In genomic region chr19:7240291-7240690, GRCm38 (mm10) we compare ENCODE assay signal across 8 mouse cellular contexts. TPM values are rescaled to one million over a fixed set of nuclear protein-coding genes. Genes with fewer than 3 reads are reported as not detected.
DNase-seq lines count a peak whose midpoint lies in the region; ATAC-seq and TF ChIP-seq lines count a peak whose summit lies in the region.

No protein-coding gene starts in this region.

- WGBS in heart, embryonic 13.5 days, result 2% methylated on average over 13 of the region's 13 CpGs
- 2% methylated on average over 13 of the region's 13 CpGs for WGBS in embryonic facial prominence, embryonic 15.5 days
- 5% methylated on average over 13 of the region's 13 CpGs for WGBS in limb, embryonic 12.5 days
- WGBS in neural tube, embryonic 15.5 days, result 1% methylated on average over 13 of the region's 13 CpGs

- peak overlapping the region; percentile 65 for H3K4me3 ChIP-seq in heart, embryonic 13.5 days
- H3K4me3 ChIP-seq in ES-E14 (ENCODE audit: insufficient read depth in 1 of 2, low read depth in 1 of 2, low read length in 2 of 2, poor library complexity in 1 of 2, severe bottlenecking in 1 of 2), result peak overlapping the region; percentile 78 to 93
- peak overlapping the region; percentile 85 for H3K4me3 ChIP-seq in embryonic facial prominence, embryonic 15.5 days (replicated peaks)
- peak overlapping the region; percentile 72 for H3K4me3 ChIP-seq in limb, embryonic 12.5 days (replicated peaks)
- peak overlapping the region; percentile 56 for H3K4me3 ChIP-seq in neural tube, embryonic 15.5 days (replicated peaks)

- H3K9ac ChIP-seq in heart, embryonic 13.5 days, result peak overlapping the region; percentile 96
- peak overlapping the region; percentile 96 for H3K9ac ChIP-seq in ES-E14 (ENCODE audit: insufficient read depth, low read depth, low read length, poor library complexity, severe bottlenecking)
- H3K9ac ChIP-seq in embryonic facial prominence, embryonic 15.5 days, result peak overlapping the region; percentile 83
- H3K9ac ChIP-seq in limb, embryonic 12.5 days (replicated peaks), result peak overlapping the region; percentile 80
- H3K9ac ChIP-seq in neural tube, embryonic 15.5 days (replicated peaks), result peak overlapping the region; percentile 73

- H3K36me3 ChIP-seq in heart, embryonic 13.5 days, result peaks cover 37% of the 10 kb centered on the region
- peaks cover 14% of the 10 kb centered on the region for H3K36me3 ChIP-seq in ES-E14 (ENCODE audit: control insufficient read depth, insufficient read depth, low read length, poor library complexity, severe bottlenecking)
- peaks cover 5% of the 10 kb centered on the region; the same call in 1 of the 2 replicates for H3K36me3 ChIP-seq in embryonic facial prominence, embryonic 15.5 days
- peaks cover 30% of the 10 kb centered on the region for H3K36me3 ChIP-seq in limb, embryonic 12.5 days
- no peaks in the 10 kb centered on the region for H3K36me3 ChIP-seq in neural tube, embryonic 15.5 days

- in situ Hi-C loops in ES-E14 (cut with MboI; ENCODE audit: low sequenced_read_pairs in 2 of 2, unreplicated experiment in 2 of 2), result no loop called here

- no peak for ATAC-seq in heart, embryonic 13.5 days (ENCODE audit: extremely low read depth, insufficient number of reproducible peaks, low FRiP score, low TSS enrichment)
- ATAC-seq in embryonic facial prominence, embryonic 15.5 days (ENCODE audit: insufficient number of reproducible peaks, low FRiP score, low TSS enrichment, low read depth), result 0 out of 2 replicates have a peak, but pooled peaks have one; percentile 1
- ATAC-seq in limb, embryonic 12.5 days (ENCODE audit: insufficient number of reproducible peaks, insufficient read depth, low FRiP score, low TSS enrichment, low read depth), result no peak
- ATAC-seq in neural tube, embryonic 15.5 days (ENCODE audit: low FRiP score), result no peak

- peak overlapping the region; percentile 90 for H3K27ac ChIP-seq in heart, embryonic 13.5 days (replicated peaks)
- H3K27ac ChIP-seq in ES-E14 (ENCODE audit: insufficient read depth, low read depth, low read length, poor library complexity, severe bottlenecking), result peak overlapping the region; percentile 86
- peak overlapping the region; percentile 87 for H3K27ac ChIP-seq in embryonic facial prominence, embryonic 15.5 days (replicated peaks)
- peak overlapping the region; percentile 83 for H3K27ac ChIP-seq in limb, embryonic 12.5 days
- peak overlapping the region; percentile 83 for H3K27ac ChIP-seq in neural tube, embryonic 15.5 days (replicated peaks)

- H3K4me1 ChIP-seq in heart, embryonic 13.5 days, result peaks cover 27% of the 10 kb centered on the region
- H3K4me1 ChIP-seq in ES-E14 (ENCODE audit: control insufficient read depth in 2 of 2, insufficient read depth in 2 of 2, low read length in 2 of 2, poor library complexity in 1 of 2), result peaks cover 0 to 5% of the 10 kb centered on the region in 2 experiments; a peak in 2 of 4 replicates
- peaks cover 24% of the 10 kb centered on the region for H3K4me1 ChIP-seq in embryonic facial prominence, embryonic 15.5 days
- H3K4me1 ChIP-seq in limb, embryonic 12.5 days (replicated peaks), result peaks cover 30% of the 10 kb centered on the region
- H3K4me1 ChIP-seq in neural tube, embryonic 15.5 days, result peaks cover 35% of the 10 kb centered on the region

- no peaks in the 10 kb centered on the region for H3K9me3 ChIP-seq in heart, embryonic 13.5 days
- no peaks in the 10 kb centered on the region for H3K9me3 ChIP-seq in ES-E14 (ENCODE audit: control insufficient read depth, insufficient read depth, low read depth, low read length)
- H3K9me3 ChIP-seq in embryonic facial prominence, embryonic 15.5 days (replicated peaks), result no peaks in the 10 kb centered on the region
- H3K9me3 ChIP-seq in limb, embryonic 12.5 days, result no peaks in the 10 kb centered on the region
- H3K9me3 ChIP-seq in neural tube, embryonic 15.5 days (replicated peaks), result no peaks in the 10 kb centered on the region

- no peaks in the 10 kb centered on the region for H3K27me3 ChIP-seq in heart, embryonic 13.5 days (replicated peaks)
- H3K27me3 ChIP-seq in embryonic facial prominence, embryonic 15.5 days, result no peaks in the 10 kb centered on the region
- H3K27me3 ChIP-seq in limb, embryonic 12.5 days, result no peaks in the 10 kb centered on the region; the same call in 1 of the 2 replicates
- 0 out of 2 replicates have a peak, but pooled peaks cover 3% of the 10 kb centered on the region for H3K27me3 ChIP-seq in neural tube, embryonic 15.5 days (replicated peaks)

- no peak for DNase-seq in heart, adult 9 months (ENCODE audit: low spot score in 2 of 2)
- DNase-seq in ES-E14 (ENCODE audit: low read depth, low spot score), result no peak
- no peak for DNase-seq in right cerebral cortex, adult 18-20 months
- DNase-seq in left cerebral cortex, adult 8-10 months (ENCODE audit: low spot score in 2 of 2), result no peak

- H3K4me2 ChIP-seq in heart, embryonic 13.5 days, result peak overlapping the region; percentile 91
- H3K4me2 ChIP-seq in embryonic facial prominence, embryonic 15.5 days (replicated peaks), result peak overlapping the region; percentile 87
- peak overlapping the region; percentile 83 for H3K4me2 ChIP-seq in limb, embryonic 12.5 days
- H3K4me2 ChIP-seq in neural tube, embryonic 15.5 days, result peak overlapping the region; percentile 97

TF ChIP-seq in ES-E14, 5 proteins besides CTCF, POLR2A, EP300 and RAD21:
- no peak for TF ChIP-seq ZC3H11A (IDR thresholded peaks at IDR 0.05; ENCODE audit: borderline replicate concordance, low read depth, low read length)
TF ChIP-seq in ES-E14: peak in this region for 0.

RNA-seq across cellular contexts. Expression of gene Naa40, which starts 0.7 kb away (rescaled TPM):
- polyA plus RNA-seq in heart, embryonic 13.5 days (2015; fragmentation: Nextera tagmentation; extraction: Ambion mirVana), result 51.0 and 52.1 TPM in 2 replicates
- 50.9 and 56.1 TPM in 2 replicates for total RNA-seq in ES-E14 (2012; rRNA removed)
- 49.8 and 55.4 TPM in 2 replicates for polyA plus RNA-seq in embryonic facial prominence, embryonic 15.5 days (2015; fragmentation: Nextera tagmentation; extraction: Ambion mirVana)
- 69.7 and 73.1 TPM in 2 replicates for polyA plus RNA-seq in limb, embryonic 12.5 days (2016; fragmentation: Nextera tagmentation; extraction: Ambion mirVana)
- 59.6 and 61.3 TPM in 2 replicates for polyA plus RNA-seq in neural tube, embryonic 15.5 days (2015; fragmentation: Nextera tagmentation; extraction: Ambion mirVana)
- total RNA-seq in left cerebral cortex, adult 8-10 months (2022), result 10 to 100 TPM; 30.6 to 39.2 (median 32.3) TPM

RNA-seq across cellular contexts. Expression of gene Cox8a, which starts 22.9 kb away (rescaled TPM):
- 1,676 and 1,958 TPM in 2 replicates for polyA plus RNA-seq in heart, embryonic 13.5 days (2015; fragmentation: Nextera tagmentation; extraction: Ambion mirVana)
- 882 and 1,211 TPM in 2 replicates for total RNA-seq in ES-E14 (2012; rRNA removed)
- 822 and 870 TPM in 2 replicates for polyA plus RNA-seq in embryonic facial prominence, embryonic 15.5 days (2015; fragmentation: Nextera tagmentation; extraction: Ambion mirVana)
- 870 and 903 TPM in 2 replicates for polyA plus RNA-seq in limb, embryonic 12.5 days (2016; fragmentation: Nextera tagmentation; extraction: Ambion mirVana)
- 1,209 and 1,254 TPM in 2 replicates for polyA plus RNA-seq in neural tube, embryonic 15.5 days (2015; fragmentation: Nextera tagmentation; extraction: Ambion mirVana)
- 1,000 to 10,000 TPM; 1,021 to 1,102 (median 1,060) TPM for total RNA-seq in left cerebral cortex, adult 8-10 months (2022)

RNA-seq across cellular contexts. Expression of gene Rcor2, which starts 26.8 kb away (rescaled TPM):
- polyA plus RNA-seq in heart, embryonic 13.5 days (2015; fragmentation: Nextera tagmentation; extraction: Ambion mirVana), result 12.7 and 16.5 TPM in 2 replicates
- 161 and 192 TPM in 2 replicates for total RNA-seq in ES-E14 (2012; rRNA removed)
- 20.3 and 22.9 TPM in 2 replicates for polyA plus RNA-seq in embryonic facial prominence, embryonic 15.5 days (2015; fragmentation: Nextera tagmentation; extraction: Ambion mirVana)
- 50.9 and 51.1 TPM in 2 replicates for polyA plus RNA-seq in limb, embryonic 12.5 days (2016; fragmentation: Nextera tagmentation; extraction: Ambion mirVana)
- polyA plus RNA-seq in neural tube, embryonic 15.5 days (2015; fragmentation: Nextera tagmentation; extraction: Ambion mirVana), result 14.8 and 15.3 TPM in 2 replicates
- total RNA-seq in left cerebral cortex, adult 8-10 months (2022), result 10 to 100 TPM; 15.5 to 17.6 (median 15.6) TPM

RNA-seq across cellular contexts. Expression of gene Otub1, which starts 34.2 kb away (rescaled TPM):
- 147 and 160 TPM in 2 replicates for polyA plus RNA-seq in heart, embryonic 13.5 days (2015; fragmentation: Nextera tagmentation; extraction: Ambion mirVana)
- total RNA-seq in ES-E14 (2012; rRNA removed), result 117 and 123 TPM in 2 replicates
- 206 and 214 TPM in 2 replicates for polyA plus RNA-seq in embryonic facial prominence, embryonic 15.5 days (2015; fragmentation: Nextera tagmentation; extraction: Ambion mirVana)
- 222 and 233 TPM in 2 replicates for polyA plus RNA-seq in limb, embryonic 12.5 days (2016; fragmentation: Nextera tagmentation; extraction: Ambion mirVana)
- 226 and 235 TPM in 2 replicates for polyA plus RNA-seq in neural tube, embryonic 15.5 days (2015; fragmentation: Nextera tagmentation; extraction: Ambion mirVana)
- total RNA-seq in left cerebral cortex, adult 8-10 months (2022), result 100 to 1,000 TPM; 267 to 296 (median 278) TPM
